9 mouse cellular contexts compared by ENCODE assay signal in genomic region chr15:83233219-83233992, GRCm38 (mm10). TPM values are rescaled to one million over a fixed set of nuclear protein-coding genes. Genes with fewer than 3 reads are reported as not detected.
DNase-seq lines count a peak whose midpoint lies in the region; ATAC-seq lines count a peak whose summit lies in the region.
"Had no signal": no experiment of that assay in that cellular context is flagged by ENCODE, and none has a peak within 500 bp of the region (broad histone marks: within the 10 kb centered on the region; RNA-seq: fewer than 3 reads in every experiment).

No protein-coding gene starts in this region.

- H3K36me3 ChIP-seq in heart, embryonic 13.5 days: no peaks in the 10 kb centered on the region

- peak overlapping the region; percentile 67 for H3K27ac ChIP-seq in heart, embryonic 13.5 days (replicated peaks)

- no peak overlapping the region for H3K4me3 ChIP-seq in heart, embryonic 13.5 days

- peak; percentile 18 to 62 for DNase-seq in left cerebral cortex, postnatal 25 days (ENCODE audit: low spot score in 2 of 2)
- DNase-seq in left cerebral cortex, adult 18-20 months (ENCODE audit: low spot score in 2 of 2): no peak
- DNase-seq in cerebellum, adult 11 months: peak; percentile 70
- DNase-seq in lung, postnatal 36 days: peak; percentile 51
- DNase-seq in retina, embryonic 14.5 days (ENCODE audit: low spot score): no peak
- DNase-seq in c-Kit-positive CD71-positive TER-119-positive erythroid progenitor cells, embryonic 14.5 days (ENCODE audit: low spot score): no peak
- DNase-seq in thymus, postnatal 0 days (ENCODE audit: low spot score): no peak
- DNase-seq: lung, embryonic 14.5 days had no signal

- H3K4me1 ChIP-seq in heart, embryonic 13.5 days: peaks cover 17% of the 10 kb centered on the region

- H3K9me3 ChIP-seq in heart, embryonic 13.5 days: no peaks in the 10 kb centered on the region

- no peak overlapping the region for H3K4me2 ChIP-seq in heart, embryonic 13.5 days
- H3K4me2 ChIP-seq: lung, embryonic 14.5 days had no signal

- H3K9ac ChIP-seq in heart, embryonic 13.5 days: no peak overlapping the region
- H3K9ac ChIP-seq: lung, embryonic 14.5 days had no signal

- H3K27me3 ChIP-seq in heart, embryonic 13.5 days (replicated peaks): no peaks in the 10 kb centered on the region; the same call in 1 of the 2 replicates

- intact Hi-C loops in left cerebral cortex, postnatal 25 days (cut with DNase I): no loop called here

- WGBS in heart, embryonic 13.5 days: 50% methylated on average over 4 of the region's 4 CpGs

- ATAC-seq in heart, embryonic 13.5 days (ENCODE audit: extremely low read depth, insufficient number of reproducible peaks, low FRiP score, low TSS enrichment): peak; percentile 45; the same call in 1 of the 2 replicates

RNA-seq across cellular contexts. Expression of gene A4galt, which starts 18.2 kb away (rescaled TPM):
- 1 to 10 TPM; 3.5 to 5.2 TPM for total RNA-seq in left cerebral cortex, postnatal 25 days (2021)
- 1 to 10 TPM; 5.1 TPM for total RNA-seq in left cerebral cortex, adult 18-20 months (2021)
- polyA plus RNA-seq in heart, embryonic 13.5 days (2015; fragmentation: Nextera tagmentation; extraction: Ambion mirVana): 0.42 and 0.47 TPM in 2 replicates
- polyA plus RNA-seq in thymus, postnatal 0 days (2015; fragmentation: Nextera tagmentation; extraction: Ambion mirVana): 2.2 and 2.4 TPM in 2 replicates

Comparison
In these comparisons a context has a peak if more than half of its experiments do, and no peak if none do; other contexts are left out.
1. DNase-seq: peak in left cerebral cortex, postnatal 25 days (2 of 2), cerebellum, adult 11 months (single experiment) and lung, postnatal 36 days (single experiment); none in left cerebral cortex, adult 18-20 months (0 of 2), retina, embryonic 14.5 days (single experiment), c-Kit-positive CD71-positive TER-119-positive erythroid progenitor cells, embryonic 14.5 days (single experiment) and thymus, postnatal 0 days (single experiment).